Mouse (Mus musculus): ENCODE measurements around the gene Sept9.

Sept9 gene

GRCm38 (mm10) chr11:117347256-117347655 lies 147.8 kb downstream of the Sept9 start:
- DNase-seq (ENCODE audit: low spot score), result no peak

- DNase-seq (ENCODE audit: low spot score), result no peak
Observed at GRCm38 (mm10) chr11:117348429-117349103, 149.1 kb downstream of the Sept9 start.

GRCm38 (mm10) chr11:117349429-117350363 lies 150.2 kb downstream of the Sept9 start:
- DNase-seq (ENCODE audit: low spot score), result peak; percentile 60

GRCm38 (mm10) chr11:117350462-117351222 lies 151.2 kb downstream of the Sept9 start:
- DNase-seq (ENCODE audit: low spot score), result no peak

- no peak for DNase-seq (ENCODE audit: low spot score)
Observed at GRCm38 (mm10) chr11:117353126-117353525, 153.7 kb downstream of the Sept9 start.

- no peak for DNase-seq (ENCODE audit: low spot score)
Observed at GRCm38 (mm10) chr11:117354107-117354506, 154.6 kb downstream of the Sept9 start.

GRCm38 (mm10) chr11:117356937-117357336 lies 157.5 kb downstream of the Sept9 start:
- no peak for DNase-seq (ENCODE audit: low spot score)

- DNase-seq (ENCODE audit: low spot score), result peak; percentile 99
Observed at GRCm38 (mm10) chr11:117357916-117358639, 158.6 kb downstream of the Sept9 start.

GRCm38 (mm10) chr11:117359161-117359560 lies 159.7 kb downstream of the Sept9 start:
- DNase-seq (ENCODE audit: low spot score), result no peak

- DNase-seq (ENCODE audit: low spot score), result peak; percentile 80
Observed at GRCm38 (mm10) chr11:117359870-117360269, 160.4 kb downstream of the Sept9 start.

- DNase-seq (ENCODE audit: low spot score), result no peak
Observed at GRCm38 (mm10) chr11:117360561-117360960, 161.1 kb downstream of the Sept9 start.

GRCm38 (mm10) chr11:117362307-117362706 lies 162.8 kb downstream of the Sept9 start:
- no peak for DNase-seq (ENCODE audit: low spot score)

- DNase-seq (ENCODE audit: low spot score), result no peak
Observed at GRCm38 (mm10) chr11:117363918-117364317, 164.5 kb downstream of the Sept9 start.

- DNase-seq (ENCODE audit: low spot score), result peak; percentile 65
Observed at GRCm38 (mm10) chr11:117366426-117366825, 167.0 kb downstream of the Sept9 start.

GRCm38 (mm10) chr11:117366861-117367357 lies 167.4 kb downstream of the Sept9 start:
- no peak for DNase-seq (ENCODE audit: low spot score)

GRCm38 (mm10) chr11:117367937-117368336 lies 168.5 kb downstream of the Sept9 start:
- DNase-seq (ENCODE audit: low spot score), result no peak

GRCm38 (mm10) chr11:117369347-117369746 lies 169.9 kb downstream of the Sept9 start:
- no peak for DNase-seq (ENCODE audit: low spot score)

- DNase-seq (ENCODE audit: low spot score), result no peak
Observed at GRCm38 (mm10) chr11:117370262-117370850, 170.9 kb downstream of the Sept9 start.

- no peak for DNase-seq (ENCODE audit: low spot score)
Observed at GRCm38 (mm10) chr11:117372537-117372936, 173.1 kb downstream of the Sept9 start.

GRCm38 (mm10) chr11:117373195-117373594 lies 173.7 kb downstream of the Sept9 start:
- DNase-seq (ENCODE audit: low spot score), result no peak

GRCm38 (mm10) chr11:117373870-117374269 lies 174.4 kb downstream of the Sept9 start:
- no peak for DNase-seq (ENCODE audit: low spot score)

Data from embryo, embryonic 10 days (tissue).